Mouse (Mus musculus): ENCODE measurements at regions not wholly inside any gene's neighbourhood (a gene's known extent, or its start where the extent isn't known, plus 50 kb on each side); places are given as distances from the start of the nearest gene placed in this dataset.

DNA sequence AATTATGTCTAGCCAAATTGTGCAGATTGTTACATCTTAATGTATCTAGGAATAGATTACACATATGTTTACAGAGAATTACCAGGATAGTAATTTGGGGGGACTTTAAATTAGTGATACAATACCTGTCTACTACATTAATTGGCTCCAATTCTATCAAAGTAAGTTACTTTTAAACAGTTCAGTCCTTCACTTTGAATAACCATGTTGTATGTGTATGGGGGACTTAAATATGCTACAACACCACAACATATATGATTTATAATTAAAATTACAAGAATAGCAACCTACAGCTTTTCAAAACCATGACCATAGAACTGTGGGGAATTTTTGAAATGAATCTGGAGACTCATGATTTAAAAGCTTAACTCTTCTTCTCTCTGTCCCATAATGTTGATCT lies 420.5 kb upstream of the Tbc1d2b start:
- TF ChIP-seq MAX (IDR thresholded peaks at IDR 0.05; ENCODE audit: low read length) (no peak), GATA1 (IDR thresholded peaks at IDR 0.05; ENCODE audit: low read depth, low read length) (no peak), CTCF (IDR thresholded peaks at IDR 0.05 in 2 of 3, conservative IDR thresholded peaks at IDR 0.05 in 1 of 3; ENCODE audit: control insufficient read depth in 1 of 3, insufficient read depth in 1 of 3, low read depth in 2 of 3, low read length in 3 of 3, poor library complexity in 1 of 3, severe bottlenecking in 1 of 3) (no peak), POLR2A (IDR thresholded peaks at IDR 0.05; ENCODE audit: control insufficient read depth in 1 of 2, insufficient read depth in 1 of 2, low read depth in 1 of 2, low read length in 2 of 2, poor library complexity in 1 of 2) (no peak), USF2 (IDR thresholded peaks at IDR 0.05; ENCODE audit: borderline replicate concordance in 1 of 2, insufficient read depth in 1 of 2, low read depth in 1 of 2, low read length in 2 of 2) (no peak), ZC3H11A (IDR thresholded peaks at IDR 0.05; ENCODE audit: low read depth, low read length) (no peak), SIN3A (IDR thresholded peaks at IDR 0.05; ENCODE audit: low read length) (no peak)

Measured in MEL (cell line).